Mouse (Mus musculus) testis, adult 2 months (tissue): ENCODE data around the gene Raly. TPM values are rescaled to one million over a fixed set of nuclear protein-coding genes. Genes with fewer than 3 reads are reported as not detected.
"Not testable (repeated sequence)": the region's sequence is repeated elsewhere in the genome, so short reads cannot be mapped to it uniquely, and the experiment has no call there.

Source experiments
- H3K27ac ChIP-seq: fragments of 200-500 bp; 2 replicates; pipeline ENCODE4 v1.5.1; 2012; ENCODE audit warnings: low read depth, low read length; ENCODE audit not compliant: control insufficient read depth, insufficient read depth
- H3K27me3 ChIP-seq: fragments of 200-500 bp; 2 replicates; pipeline ENCODE4 v1.6.1; 2012; ENCODE audit warnings: mild to moderate bottlenecking, low read length, moderate library complexity; ENCODE audit not compliant: control insufficient read depth, insufficient read depth
- H3K36me3 ChIP-seq: fragments of 200-500 bp; 2 replicates; pipeline ENCODE4 v1.6.1; 2012; ENCODE audit warnings: mild to moderate bottlenecking, low read length; ENCODE audit not compliant: control insufficient read depth, insufficient read depth
- H3K4me1 ChIP-seq: fragments of 200-500 bp; 2 replicates; pipeline ENCODE4 v1.6.1; 2012; ENCODE audit warnings: low read length; ENCODE audit not compliant: control insufficient read depth, insufficient read depth
- H3K4me3 ChIP-seq: fragments of 200-500 bp; 2 replicates; pipeline ENCODE4 v1.5.1; 2012; ENCODE audit warnings: low read depth, mild to moderate bottlenecking, low read length, moderate library complexity, mixed read lengths; ENCODE audit not compliant: control insufficient read depth
- CTCF ChIP-seq: fragments of 200-500 bp; IDR thresholded peaks from 2 replicates; pipeline ENCODE4 v1.5.1; 2012; ENCODE audit warnings: low read depth, mild to moderate bottlenecking, inconsistent platforms, low read length, moderate library complexity; ENCODE audit not compliant: control insufficient read depth, insufficient read depth, insufficient replicate concordance
- POLR2A ChIP-seq: fragments of 200-500 bp; IDR thresholded peaks from 2 replicates; pipeline ENCODE4 v1.6.1; 2012; ENCODE audit warnings: low read depth, mild to moderate bottlenecking, inconsistent platforms, low read length, moderate library complexity; ENCODE audit not compliant: control insufficient read depth
- polyA plus RNA-seq: library from polyadenylated mRNA; depleted of rRNA; stranded (reverse); fragments of >200 nt; gene quantifications from 2 replicates; pipeline ENCODE4 v1.2.3, GENCODE M21; 2012

Raly gene
- polyA plus RNA-seq, 1 experiment: 62.8 TPM

GRCm38 (mm10) chr2:154893548-154893947 lies 102.7 kb downstream of the Raly start:
- Histone ChIP-seq H3K4me1 (no peaks in the 10 kb centered on the region; the same call in 1 of the 2 replicates), H3K27me3 (no peaks in the 10 kb centered on the region), H3K36me3 (no peaks in the 10 kb centered on the region), H3K27ac (no peak overlapping the region), H3K4me3 (no peak overlapping the region)
- TF ChIP-seq POLR2A (no peak), CTCF (no peak)

DNA sequence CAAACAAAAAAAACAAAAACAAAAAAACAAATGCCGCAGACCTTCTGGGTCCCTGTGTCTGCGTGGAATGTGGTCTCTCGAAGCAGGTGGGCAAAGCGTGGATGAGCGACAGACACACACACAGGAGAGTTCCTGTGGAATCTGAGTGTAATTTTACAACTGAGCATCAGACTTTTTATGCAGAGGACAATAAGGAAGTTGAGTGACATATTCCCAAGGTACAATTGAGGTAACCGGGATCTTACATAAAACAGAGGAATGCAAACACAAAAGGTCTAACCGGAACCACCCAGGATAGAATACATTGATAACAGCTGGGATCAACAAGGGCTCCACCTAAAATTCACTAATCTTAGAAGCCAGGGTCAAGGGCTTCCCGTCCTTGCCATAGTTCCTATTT lies 108.1 kb downstream of the Raly start:
- not testable (repeated sequence) for H3K27ac ChIP-seq, H3K4me3 ChIP-seq, H3K36me3 ChIP-seq, H3K4me1 ChIP-seq, H3K27me3 ChIP-seq

DNA sequence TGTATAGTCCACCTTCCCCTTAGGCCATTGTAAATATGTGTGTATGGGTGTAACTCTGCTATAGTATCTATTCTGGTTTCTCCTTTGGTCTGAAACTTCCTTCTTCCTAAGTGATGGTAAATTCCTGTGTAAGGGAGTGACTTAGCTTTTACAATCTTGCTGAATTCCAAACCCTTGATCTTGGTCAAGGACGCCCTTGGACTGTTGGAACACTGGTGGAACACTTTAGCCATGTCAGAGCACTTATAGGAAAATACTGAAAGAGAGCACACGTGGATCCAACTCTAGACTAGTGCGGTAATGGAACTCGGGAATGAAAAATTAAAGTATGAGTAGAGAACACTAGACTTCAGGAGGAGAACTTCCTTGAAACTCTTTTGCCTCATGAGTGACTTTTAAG lies 108.5 kb downstream of the Raly start:
- H3K27me3 ChIP-seq, H3K4me1 ChIP-seq, H3K36me3 ChIP-seq, H3K27ac ChIP-seq, H3K4me3 ChIP-seq: not testable (repeated sequence)

DNA sequence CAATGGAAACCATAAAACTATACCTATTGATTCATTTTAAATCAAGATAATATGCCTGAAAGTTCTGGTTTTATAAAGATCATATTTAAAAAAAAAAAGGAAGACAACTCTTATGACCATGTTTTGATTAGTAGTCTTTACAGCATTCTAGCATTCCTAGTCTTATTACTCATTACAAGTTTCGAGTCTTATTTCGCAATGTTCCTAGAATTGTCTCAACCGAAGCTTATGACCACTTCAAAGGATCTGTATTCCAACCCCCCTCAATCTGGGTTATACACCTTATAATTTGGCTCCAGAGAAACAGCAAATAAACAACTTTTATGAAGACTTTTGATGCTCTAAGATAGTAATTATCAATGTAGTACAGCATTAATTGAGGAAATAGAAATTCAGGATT lies 111.2 kb downstream of the Raly start:
- Histone ChIP-seq H3K27ac (no peak overlapping the region), H3K4me3 (no peak overlapping the region), H3K4me1 (no peaks in the 10 kb centered on the region), H3K27me3 (no peaks in the 10 kb centered on the region), H3K36me3 (no peaks in the 10 kb centered on the region)
- TF ChIP-seq POLR2A (no peak), CTCF (no peak)

- H3K27ac ChIP-seq: no peak overlapping the region
These were observed 114.9 kb downstream of the Raly start for GRCm38 (mm10) chr2:154905796-154906195.

GRCm38 (mm10) chr2:154908223-154908622 lies 117.3 kb downstream of the Raly start:
- not testable (repeated sequence) for H3K36me3 ChIP-seq, H3K4me1 ChIP-seq, H3K27ac ChIP-seq, H3K27me3 ChIP-seq, H3K4me3 ChIP-seq
- peak; percentile 25; the same call in 1 of the 2 replicates for TF ChIP-seq CTCF

More at GRCm38 (mm10) chr2:154905796-154906195, 114.9 kb downstream of the Raly start:
- Histone ChIP-seq H3K4me3 (no peak overlapping the region), H3K27me3 (no peaks in the 10 kb centered on the region), H3K4me1 (no peaks in the 10 kb centered on the region), H3K36me3 (no peaks in the 10 kb centered on the region)
- TF ChIP-seq POLR2A (no peak), CTCF (no peak)

DNA sequence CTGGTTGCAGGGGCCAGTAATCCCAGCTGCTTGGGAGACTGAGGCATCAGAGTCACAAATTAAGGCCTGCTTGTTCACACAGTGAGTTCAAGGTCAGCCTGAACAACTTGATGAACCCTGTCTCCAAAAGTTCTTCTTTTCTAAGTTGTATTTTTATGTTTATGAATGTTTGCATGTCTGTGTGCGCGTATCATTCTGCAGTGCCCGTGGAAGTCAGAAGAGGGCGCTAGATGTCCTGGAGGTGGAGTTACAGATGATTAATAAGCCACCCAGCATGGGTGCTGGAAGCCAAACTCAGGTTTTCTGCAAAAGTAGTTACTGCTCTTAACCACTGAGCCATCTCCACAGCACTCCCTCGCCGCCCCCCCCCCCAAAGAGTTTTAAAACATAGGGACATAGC lies 118.9 kb downstream of the Raly start:
- Histone ChIP-seq H3K27me3 (no peaks in the 10 kb centered on the region), H3K4me3 (no peak overlapping the region), H3K4me1 (no peaks in the 10 kb centered on the region), H3K36me3 (no peaks in the 10 kb centered on the region), H3K27ac (no peak overlapping the region)
- TF ChIP-seq POLR2A (no peak), CTCF (peak; percentile 43; the same call in 1 of the 2 replicates)

DNA sequence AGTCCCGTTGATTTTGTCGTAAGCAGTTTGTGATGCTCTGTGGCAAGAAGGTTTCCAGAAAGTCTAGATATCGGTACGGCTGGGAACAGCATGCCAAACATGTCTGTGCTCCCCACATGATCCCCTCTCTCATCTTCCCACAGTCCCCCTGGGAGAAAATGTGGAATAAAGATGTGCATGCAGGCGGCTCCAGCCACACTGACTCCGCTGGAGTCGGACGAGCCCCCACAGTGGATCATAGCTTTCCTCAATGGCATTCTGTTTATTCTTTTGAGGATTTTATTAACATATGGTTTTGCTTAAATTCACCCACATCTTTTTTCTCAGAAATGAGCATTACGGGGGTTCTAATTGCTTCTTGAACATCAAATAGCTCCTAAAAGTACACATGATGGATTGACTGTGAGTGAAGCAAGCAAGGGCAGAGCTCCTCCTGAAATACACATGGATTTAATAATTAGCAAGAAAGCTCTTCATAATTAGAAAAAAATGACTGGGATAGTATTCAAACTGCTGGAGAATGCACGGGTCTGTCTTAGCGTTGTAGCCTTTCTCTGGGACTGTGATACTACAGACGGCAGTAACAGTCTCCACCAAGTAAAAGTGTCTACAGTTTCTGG lies 125.1 kb downstream of the Raly start:
- no peak overlapping the region for H3K4me3 ChIP-seq
- no peaks in the 10 kb centered on the region for H3K4me1 ChIP-seq
- H3K36me3 ChIP-seq: no peaks in the 10 kb centered on the region
- no peaks in the 10 kb centered on the region for H3K27me3 ChIP-seq
- TF ChIP-seq POLR2A: no peak
- no peak for TF ChIP-seq CTCF
- H3K27ac ChIP-seq: no peak overlapping the region
